Comparison of ENCODE assay signal across 22 mouse cellular contexts in the genomic region with DNA sequence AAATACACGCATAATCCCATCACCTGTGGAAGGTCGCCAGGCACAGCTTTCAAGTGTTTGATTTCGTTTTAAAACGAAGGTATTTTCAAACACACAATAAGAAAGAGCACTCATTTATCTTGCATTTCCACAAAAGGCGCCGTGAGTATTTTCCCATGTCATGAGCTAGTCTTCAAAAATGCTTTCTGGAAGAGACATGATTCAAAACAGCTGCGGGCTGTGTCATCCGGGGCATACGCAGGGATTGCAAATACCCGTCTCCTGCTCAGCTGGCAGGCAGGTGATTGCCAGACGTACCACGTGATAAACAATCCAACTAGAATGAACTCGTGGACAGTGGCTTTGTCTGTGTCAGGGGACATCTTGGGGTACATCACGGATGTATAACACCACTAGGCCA.
"Had no signal": no experiment of that assay in that cellular context is flagged by ENCODE, and none has a peak within 500 bp of the region (broad histone marks: within the 10 kb centered on the region; RNA-seq: fewer than 3 reads in every experiment).

No protein-coding gene starts in this region.

- H3K27me3 ChIP-seq: neural tube, embryonic 12.5 days; neural tube, embryonic 15.5 days; stomach, embryonic 15.5 days had no signal

- H3K9me3 ChIP-seq: liver, embryonic 12.5 days; liver, embryonic 15.5 days; lung, embryonic 15.5 days; neural tube, embryonic 12.5 days; stomach, embryonic 15.5 days had no signal

- H3K9ac ChIP-seq: liver, embryonic 12.5 days; liver, embryonic 15.5 days; lung, embryonic 15.5 days; neural tube, embryonic 12.5 days; neural tube, embryonic 15.5 days; stomach, embryonic 15.5 days had no signal

- H3K4me2 ChIP-seq: liver, embryonic 12.5 days; liver, embryonic 15.5 days; lung, embryonic 15.5 days; midbrain, embryonic 11.5 days; neural tube, embryonic 12.5 days; neural tube, embryonic 15.5 days; stomach, embryonic 15.5 days had no signal

- H3K27ac ChIP-seq: kidney, postnatal 0 days; layer of hippocampus, adult 2 months; liver, embryonic 12.5 days; liver, embryonic 15.5 days; lung, embryonic 15.5 days; neural tube, embryonic 12.5 days; neural tube, embryonic 15.5 days; stomach, embryonic 15.5 days had no signal

- H3K36me3 ChIP-seq: liver, embryonic 12.5 days; liver, embryonic 15.5 days; lung, embryonic 15.5 days; neural tube, embryonic 12.5 days; neural tube, embryonic 15.5 days; stomach, embryonic 15.5 days had no signal

- ATAC-seq: liver, embryonic 12.5 days had no signal

- H3K4me3 ChIP-seq: layer of hippocampus, adult 2 months; liver, embryonic 12.5 days; liver, embryonic 15.5 days; lung, embryonic 15.5 days; megakaryocyte, embryonic 14.5 days; neural tube, embryonic 12.5 days; neural tube, embryonic 15.5 days; stomach, embryonic 15.5 days had no signal

- DNase-seq: kidney, adult 2 months; kidney, postnatal 25 days; layer of hippocampus, adult 9-11 months; liver; lung, adult 18-20 months; lung, postnatal 10 days; lung, postnatal 36 days; midbrain, embryonic 14.5 days; right cerebral cortex, adult 18-20 months; right cerebral cortex, postnatal 14 days; right cerebral cortex, postnatal 4 days; thymus, postnatal 36 days had no signal
